Mouse (Mus musculus): ENCODE results near the gene Fsip1.

DNA sequence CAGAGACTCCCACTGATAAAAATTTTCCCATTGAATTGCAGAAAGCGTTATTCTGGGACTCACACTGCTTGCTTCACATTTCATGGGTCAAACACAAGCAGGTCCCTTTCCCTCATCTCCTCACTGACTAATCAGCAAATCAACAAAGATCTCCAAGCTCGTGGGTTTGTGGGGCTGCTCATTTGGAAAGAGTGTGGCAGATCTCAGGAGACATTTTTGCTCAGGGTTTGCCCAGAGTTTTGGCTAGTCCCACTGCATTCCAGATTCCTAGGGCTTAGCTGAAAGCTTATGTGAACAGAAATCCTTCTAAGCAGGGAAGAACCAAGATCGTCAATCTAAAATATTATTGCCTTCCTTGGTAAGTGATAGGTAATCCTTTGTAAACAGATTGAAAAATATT lies 172.1 kb downstream of the Fsip1 start:
- TF ChIP-seq CTCF (IDR thresholded peaks at IDR 0.05; ENCODE audit: low read depth, low read length) (no peak), POLR2A (IDR thresholded peaks at IDR 0.05; ENCODE audit: insufficient read depth, low read length) (no peak), EP300 (IDR thresholded peaks at IDR 0.05; ENCODE audit: insufficient read depth, low read depth, low read length) (no peak)
